Mouse (Mus musculus) heart, adult 2 months (tissue): ENCODE results near the gene Kcnq1.

Experiments
- CTCF ChIP-seq: fragments of 200-600 bp; IDR thresholded peaks from 2 replicates; pipeline ENCODE4 v1.8.1; 2022; ENCODE audit warnings: antibody characterized with exemption, mild to moderate bottlenecking, moderate library complexity
- POLR2A ChIP-seq: fragments of 200-500 bp; IDR thresholded peaks from 2 replicates; pipeline ENCODE4 v1.6.1; 2011; ENCODE audit warnings: mild to moderate bottlenecking, low read depth, low read length, control low read depth; ENCODE audit not compliant: insufficient read depth

DNA sequence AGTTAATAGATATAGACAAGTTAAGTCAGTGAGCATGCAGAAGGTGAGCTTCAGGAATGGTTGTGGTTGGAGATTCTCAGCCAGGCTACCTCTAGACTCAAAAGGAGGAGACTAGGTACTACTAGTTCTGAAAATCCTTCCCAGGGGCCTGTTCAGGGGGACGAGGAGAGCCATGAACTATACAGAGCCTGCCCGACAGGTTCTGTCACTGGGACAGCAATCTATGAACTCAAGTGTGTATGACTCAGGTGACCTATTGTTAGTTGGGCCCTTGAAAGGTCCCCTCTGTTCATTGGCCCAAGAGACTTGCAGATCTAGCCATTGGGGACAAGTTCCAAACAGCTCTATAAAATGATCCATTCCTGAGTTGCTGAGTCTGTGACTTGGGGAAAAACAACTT is 82.4 kb downstream of the Kcnq1 start:
- TF ChIP-seq POLR2A = no peak
- TF ChIP-seq CTCF = no peak
